Mouse (Mus musculus) left cerebral cortex, postnatal 25 days (tissue): Measurements from ENCODE around the gene Olfr1469. TPM values are rescaled to one million over a fixed set of nuclear protein-coding genes. Genes with fewer than 3 reads are reported as not detected.
"Not testable (repeated sequence)": the region's sequence is repeated elsewhere in the genome, so short reads cannot be mapped to it uniquely, and the experiment has no call there.

Experiments
- DNase-seq, 2 experiments: peaks; one replicate each; pipeline ENCODE4 v3.0.0; 2022; ENCODE audit warnings: low spot score in 2 of 2, mixed read lengths in 1 of 2
- intact Hi-C: fragments of 180-260 bp; cut with DNase I; formaldehyde crosslinking; loops from one replicate; pipeline ENCODE4 v1.15.1; 2025
- total RNA-seq, 2 experiments: library from RNA; stranded (reverse); gene quantifications; 2 replicates each; pipeline ENCODE4 v1.2.3; 2021

The Olfr1469 gene
- not detected for total RNA-seq

GRCm38 (mm10) chr19:13407549-13407948 is at the start of gene Olfr1469:
Gene Olfr1469, plus strand, starts transcription at chr19:13407849.
- intact Hi-C loops, result no loop called here
- DNase-seq, result no peak

DNA sequence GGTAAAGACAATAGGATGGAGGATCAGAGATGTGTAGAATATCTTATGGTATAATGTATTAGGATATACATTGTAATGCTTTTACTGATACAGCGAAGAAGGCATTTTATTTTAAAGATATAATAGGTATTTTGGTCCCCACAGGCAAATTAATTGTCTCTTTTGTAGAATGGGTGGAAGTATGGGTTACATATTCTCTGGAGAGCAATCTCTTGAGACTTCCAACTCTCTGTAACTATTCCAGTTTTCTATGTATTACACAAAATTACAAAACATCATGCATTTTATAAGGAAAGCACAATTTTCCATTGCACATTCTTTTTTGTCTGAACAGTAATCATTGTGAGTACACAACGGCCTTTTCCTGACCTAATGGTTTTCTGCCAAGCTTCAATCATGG is 45.7 kb upstream of the Olfr1469 start, which contains the start of gene Olfr1467:
Olfr1467 (plus strand) TSS at position 301 of the 400 bp plus-strand sequence.
- intact Hi-C loops, result no loop called here
- DNase-seq, result no peak

GRCm38 (mm10) chr19:13443109-13443508 is 35.5 kb downstream of the Olfr1469 start, which contains the start of gene Olfr1471:
Gene Olfr1471, plus strand, starts transcription at chr19:13443409.
- DNase-seq, intact Hi-C loops: not testable (repeated sequence)

GRCm38 (mm10) chr19:13455986-13456385 is 48.3 kb downstream of the Olfr1469 start, which contains the start of gene Olfr1472:
Gene Olfr1472, minus strand, starts transcription at chr19:13456086.
- DNase-seq, result no peak
- intact Hi-C loops, result no loop called here

Other genes starting within 250 kb of the Olfr1469 start
- not detected for gene Olfr1461, start 244.8 kb upstream of the Olfr1469 start, total RNA-seq
- gene Olfr1462, start 222.1 kb upstream of the Olfr1469 start, total RNA-seq, result not detected
- gene Olfr1463, start 176.5 kb upstream of the Olfr1469 start, total RNA-seq, result not detected
- gene Olfr1465, start 92.3 kb upstream of the Olfr1469 start, total RNA-seq, result not detected
- not detected for gene Olfr1466, start 69.0 kb upstream of the Olfr1469 start, total RNA-seq
- gene Olfr1467, start 45.6 kb upstream of the Olfr1469 start, total RNA-seq, result not detected
- gene Olfr1471, start 35.6 kb downstream of the Olfr1469 start, total RNA-seq, result not detected
- not detected for gene Olfr1472, start 48.2 kb downstream of the Olfr1469 start, total RNA-seq
- gene Olfr1474, start 61.7 kb downstream of the Olfr1469 start, total RNA-seq, result not detected
- not detected for gene Olfr1475, start 72.3 kb downstream of the Olfr1469 start, total RNA-seq
- not detected for gene Olfr1477, start 92.7 kb downstream of the Olfr1469 start, total RNA-seq
- not detected for gene Olfr1480, start 120.1 kb downstream of the Olfr1469 start, total RNA-seq
- not detected for gene Olfr1484, start 175.7 kb downstream of the Olfr1469 start, total RNA-seq
- not detected for gene Olfr1487, start 209.5 kb downstream of the Olfr1469 start, total RNA-seq
- gene Olfr1489, start 223.8 kb downstream of the Olfr1469 start, total RNA-seq, result not detected
- gene Olfr1490, start 243.2 kb downstream of the Olfr1469 start, total RNA-seq, result not detected